Mouse (Mus musculus): ENCODE data around the gene Cpm. TPM values are rescaled to one million over a fixed set of nuclear protein-coding genes. Genes with fewer than 3 reads are reported as not detected.

The Cpm gene
- polyA plus RNA-seq, 1 experiment from 2014 or later = 6.3 TPM

DNA sequence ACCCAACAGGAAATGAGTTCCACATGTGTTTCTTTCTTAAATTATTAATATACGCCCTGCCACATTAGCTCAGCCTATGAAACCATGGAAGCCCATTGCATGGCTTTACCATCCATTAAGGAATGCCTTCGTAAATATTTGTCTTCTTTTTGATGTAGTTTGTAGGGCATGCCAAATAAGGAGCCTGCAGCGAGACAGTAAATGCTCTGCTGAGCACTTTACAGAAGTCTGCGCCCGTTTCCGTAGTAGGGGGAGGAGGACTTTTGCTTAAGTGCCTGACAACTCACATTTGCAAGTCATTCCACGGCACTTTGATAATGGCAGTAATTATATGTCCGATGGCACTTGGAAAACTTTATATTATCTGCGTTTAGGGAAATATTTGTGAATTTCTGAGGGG, 37.5 kb upstream of the Cpm start:
- H3K4me3 ChIP-seq (ENCODE audit: low read depth, low read length) = no peak overlapping the region
- WGBS = 77% methylated on average over 9 of the region's 9 CpGs
- H3K9me3 ChIP-seq (ENCODE audit: control insufficient read depth, low read length) = no peaks in the 10 kb centered on the region

DNA sequence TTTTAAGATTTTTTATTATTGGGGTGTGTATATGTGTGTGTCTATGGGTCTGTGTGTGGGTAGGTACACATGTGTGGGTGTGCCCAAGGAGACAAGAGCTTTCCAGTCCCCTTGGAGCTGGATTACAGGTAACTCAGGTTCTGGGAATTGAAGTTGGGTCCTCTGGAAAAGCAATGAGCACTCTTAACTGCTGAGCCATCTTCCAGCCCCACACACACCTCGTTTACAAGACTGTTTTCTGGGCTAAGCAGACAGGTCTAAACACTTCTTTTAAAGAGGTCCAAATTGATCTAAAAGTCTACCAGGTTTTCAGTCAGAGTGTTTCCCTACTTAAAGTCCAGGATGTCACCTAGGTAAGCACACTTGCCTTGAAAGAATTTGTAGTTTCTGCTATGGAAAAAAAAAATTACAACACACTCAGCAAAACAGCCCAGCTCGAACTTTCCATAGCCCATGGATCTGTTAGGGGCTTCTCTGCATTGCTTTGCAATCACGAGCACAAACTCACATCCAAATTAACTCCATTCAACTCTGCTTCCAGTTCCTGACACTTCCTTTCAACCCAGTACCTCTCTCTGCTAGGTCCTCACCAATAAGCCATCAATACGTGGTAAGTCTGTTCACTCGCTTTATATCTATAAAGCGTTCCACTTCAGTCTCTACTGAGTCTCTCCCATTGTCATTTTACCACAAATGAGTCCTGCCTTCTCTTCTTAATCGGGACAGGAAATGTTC, 36.8 kb upstream of the Cpm start:
- DNase-seq (ENCODE audit: low spot score) (no peak), ATAC-seq (ENCODE audit: low FRiP score) (no peak)
- Histone ChIP-seq H3K27ac (ENCODE audit: low read depth, low read length) (no peak overlapping the region), H3K27me3 (ENCODE audit: control insufficient read depth, insufficient read depth, low read length) (no peaks in the 10 kb centered on the region), H3K4me1 (replicated peaks; ENCODE audit: control insufficient read depth, insufficient read depth, low read length) (no peaks in the 10 kb centered on the region), H3K9me3 (ENCODE audit: control insufficient read depth, low read length) (no peaks in the 10 kb centered on the region), H3K4me2 (replicated peaks; ENCODE audit: low read depth, low read length) (no peak overlapping the region), H3K36me3 (ENCODE audit: control insufficient read depth, insufficient read depth, low read length) (no peaks in the 10 kb centered on the region), H3K9ac (ENCODE audit: low read depth, low read length) (no peak overlapping the region), H3K4me3 (ENCODE audit: low read depth, low read length) (no peak overlapping the region)
- 84% methylated on average over 7 of the region's 7 CpGs for WGBS

More for the DNA sequence above, 37.5 kb upstream of the Cpm start:
- Histone ChIP-seq H3K4me2 (replicated peaks; ENCODE audit: low read depth, low read length) (no peak overlapping the region), H3K9ac (ENCODE audit: low read depth, low read length) (no peak overlapping the region), H3K4me1 (replicated peaks; ENCODE audit: control insufficient read depth, insufficient read depth, low read length) (no peaks in the 10 kb centered on the region), H3K27me3 (ENCODE audit: control insufficient read depth, insufficient read depth, low read length) (no peaks in the 10 kb centered on the region), H3K27ac (ENCODE audit: low read depth, low read length) (no peak overlapping the region), H3K36me3 (ENCODE audit: control insufficient read depth, insufficient read depth, low read length) (no peaks in the 10 kb centered on the region)
- DNase-seq (ENCODE audit: low spot score) (no peak), ATAC-seq (ENCODE audit: low FRiP score) (no peak)

DNA sequence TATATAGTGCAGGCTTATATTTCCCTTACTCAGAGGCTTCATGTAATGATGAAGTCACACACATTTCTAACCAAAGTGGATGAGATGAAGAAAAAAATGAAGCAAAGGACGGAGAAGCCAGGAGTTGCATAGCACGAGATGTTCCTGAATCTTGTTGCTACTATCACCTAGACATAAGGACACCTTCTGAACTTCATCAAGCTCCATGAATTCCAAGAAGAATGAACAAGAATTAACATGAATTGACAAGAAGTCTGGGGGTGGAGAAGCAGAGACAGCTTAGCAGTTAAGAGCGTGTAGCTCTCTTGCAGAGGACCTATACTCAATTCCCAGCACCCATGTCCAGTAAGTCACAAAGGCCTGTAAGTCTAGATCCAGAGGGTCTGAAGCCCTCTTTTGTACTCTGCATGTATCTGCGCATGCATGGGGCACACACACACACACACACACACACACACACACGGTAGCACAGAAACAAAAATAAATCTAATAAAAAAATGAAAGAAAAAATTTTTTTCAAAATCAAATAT, 36.2 kb upstream of the Cpm start:
- Histone ChIP-seq H3K27ac (ENCODE audit: low read depth, low read length) (no peak overlapping the region), H3K9ac (ENCODE audit: low read depth, low read length) (no peak overlapping the region), H3K4me2 (replicated peaks; ENCODE audit: low read depth, low read length) (no peak overlapping the region), H3K27me3 (ENCODE audit: control insufficient read depth, insufficient read depth, low read length) (no peaks in the 10 kb centered on the region), H3K4me1 (replicated peaks; ENCODE audit: control insufficient read depth, insufficient read depth, low read length) (no peaks in the 10 kb centered on the region), H3K36me3 (ENCODE audit: control insufficient read depth, insufficient read depth, low read length) (no peaks in the 10 kb centered on the region), H3K4me3 (ENCODE audit: low read depth, low read length) (no peak overlapping the region), H3K9me3 (ENCODE audit: control insufficient read depth, low read length) (no peaks in the 10 kb centered on the region)
- DNase-seq (ENCODE audit: low spot score) (no peak), ATAC-seq (ENCODE audit: low FRiP score) (no peak)
- 92% methylated on average over 5 of the region's 5 CpGs for WGBS

DNA sequence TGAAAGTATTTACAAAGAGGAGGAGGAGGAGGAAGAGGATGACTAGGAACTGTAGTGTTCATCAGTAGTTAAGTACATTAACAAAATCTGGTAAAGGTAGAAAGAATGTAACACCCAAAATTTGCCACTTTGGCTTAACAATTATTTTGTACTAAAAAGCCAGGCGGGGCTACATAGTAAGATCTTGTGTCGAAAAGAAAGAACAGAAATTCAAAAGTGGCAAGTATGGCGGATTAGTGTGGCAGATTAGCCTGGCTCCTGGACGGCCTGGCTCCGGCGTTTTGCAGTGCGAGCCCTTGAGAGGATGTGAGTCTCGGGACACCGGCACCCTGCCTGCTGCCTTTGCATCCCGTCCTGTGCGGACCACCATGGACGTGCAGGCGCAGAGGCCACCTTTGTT, 35.4 kb upstream of the Cpm start:
- H3K36me3 ChIP-seq (ENCODE audit: control insufficient read depth, insufficient read depth, low read length) = no peaks in the 10 kb centered on the region
- WGBS = 93% methylated on average over 13 of the region's 13 CpGs
- H3K4me2 ChIP-seq (replicated peaks; ENCODE audit: low read depth, low read length) = no peak overlapping the region
- H3K9ac ChIP-seq (ENCODE audit: low read depth, low read length) = no peak overlapping the region
- no peak for ATAC-seq (ENCODE audit: low FRiP score)
- no peak overlapping the region for H3K4me3 ChIP-seq (ENCODE audit: low read depth, low read length)
- H3K9me3 ChIP-seq (ENCODE audit: control insufficient read depth, low read length) = no peaks in the 10 kb centered on the region
- H3K27me3 ChIP-seq (ENCODE audit: control insufficient read depth, insufficient read depth, low read length) = no peaks in the 10 kb centered on the region
- H3K27ac ChIP-seq (ENCODE audit: low read depth, low read length) = no peak overlapping the region
- H3K4me1 ChIP-seq (replicated peaks; ENCODE audit: control insufficient read depth, insufficient read depth, low read length) = no peaks in the 10 kb centered on the region
- DNase-seq (ENCODE audit: low spot score) = no peak

DNA sequence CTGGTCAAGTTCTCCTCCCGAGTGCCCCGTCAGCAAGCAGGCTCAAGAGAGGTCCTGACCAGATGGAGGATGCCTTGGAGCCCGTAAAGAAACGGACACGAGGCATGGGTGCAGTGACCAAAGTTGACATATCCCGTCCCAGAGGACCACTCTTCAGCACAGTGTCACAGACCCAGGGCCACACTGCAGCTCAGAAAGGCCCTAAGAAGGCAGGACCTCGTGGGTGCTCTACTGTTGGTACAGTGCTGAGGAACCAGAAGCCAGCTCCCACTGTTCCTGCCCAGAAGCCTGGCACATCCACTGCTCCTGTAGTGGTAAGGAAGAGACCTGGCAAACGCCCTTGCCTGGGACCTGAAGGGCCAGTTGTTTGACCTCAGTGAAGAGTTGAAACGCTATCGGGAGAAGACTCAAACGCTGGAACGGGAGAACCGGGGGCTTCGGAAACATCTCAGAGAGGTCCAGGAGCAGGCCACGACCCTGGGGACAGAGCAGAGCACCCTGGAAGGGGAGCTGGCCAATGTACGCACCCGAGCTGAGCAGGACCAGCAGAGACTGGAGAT, 34.9 kb upstream of the Cpm start:
- Histone ChIP-seq H3K27ac (ENCODE audit: low read depth, low read length) (no peak overlapping the region), H3K4me3 (ENCODE audit: low read depth, low read length) (no peak overlapping the region), H3K9ac (ENCODE audit: low read depth, low read length) (no peak overlapping the region), H3K36me3 (ENCODE audit: control insufficient read depth, insufficient read depth, low read length) (no peaks in the 10 kb centered on the region), H3K4me1 (replicated peaks; ENCODE audit: control insufficient read depth, insufficient read depth, low read length) (no peaks in the 10 kb centered on the region), H3K4me2 (replicated peaks; ENCODE audit: low read depth, low read length) (no peak overlapping the region), H3K9me3 (ENCODE audit: control insufficient read depth, low read length) (no peaks in the 10 kb centered on the region), H3K27me3 (ENCODE audit: control insufficient read depth, insufficient read depth, low read length) (no peaks in the 10 kb centered on the region)
- DNase-seq (ENCODE audit: low spot score) (no peak), ATAC-seq (ENCODE audit: low FRiP score) (no peak)
- WGBS = 85% methylated on average over 17 of the region's 17 CpGs

DNA sequence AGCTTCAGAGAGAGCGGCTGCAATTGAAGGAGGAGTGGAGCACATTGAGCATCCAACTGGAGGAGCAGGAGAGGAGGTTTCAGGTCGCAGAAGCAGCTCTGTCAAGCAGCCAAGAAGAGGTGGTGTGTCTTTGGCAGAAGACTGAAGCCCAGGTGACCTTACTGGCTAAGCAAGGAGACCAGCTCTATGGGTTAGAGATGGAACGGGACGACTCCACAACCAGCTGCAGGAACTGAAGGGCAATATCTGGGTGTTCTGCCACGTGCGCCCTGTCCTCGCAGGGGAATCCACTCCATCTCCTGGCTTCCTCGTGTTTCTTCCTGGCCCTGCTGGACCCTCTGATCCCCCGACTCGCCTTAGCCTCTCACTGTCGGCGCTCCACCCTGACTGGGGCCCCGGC, 34.4 kb upstream of the Cpm start:
- Histone ChIP-seq H3K4me2 (replicated peaks; ENCODE audit: low read depth, low read length) (no peak overlapping the region), H3K27ac (ENCODE audit: low read depth, low read length) (no peak overlapping the region), H3K9ac (ENCODE audit: low read depth, low read length) (no peak overlapping the region), H3K9me3 (ENCODE audit: control insufficient read depth, low read length) (no peaks in the 10 kb centered on the region), H3K4me1 (replicated peaks; ENCODE audit: control insufficient read depth, insufficient read depth, low read length) (no peaks in the 10 kb centered on the region), H3K4me3 (ENCODE audit: low read depth, low read length) (no peak overlapping the region), H3K36me3 (ENCODE audit: control insufficient read depth, insufficient read depth, low read length) (no peaks in the 10 kb centered on the region), H3K27me3 (ENCODE audit: control insufficient read depth, insufficient read depth, low read length) (no peaks in the 10 kb centered on the region)
- 96% methylated on average over 13 of the region's 13 CpGs for WGBS
- DNase-seq (ENCODE audit: low spot score) (no peak), ATAC-seq (ENCODE audit: low FRiP score) (no peak)

DNA sequence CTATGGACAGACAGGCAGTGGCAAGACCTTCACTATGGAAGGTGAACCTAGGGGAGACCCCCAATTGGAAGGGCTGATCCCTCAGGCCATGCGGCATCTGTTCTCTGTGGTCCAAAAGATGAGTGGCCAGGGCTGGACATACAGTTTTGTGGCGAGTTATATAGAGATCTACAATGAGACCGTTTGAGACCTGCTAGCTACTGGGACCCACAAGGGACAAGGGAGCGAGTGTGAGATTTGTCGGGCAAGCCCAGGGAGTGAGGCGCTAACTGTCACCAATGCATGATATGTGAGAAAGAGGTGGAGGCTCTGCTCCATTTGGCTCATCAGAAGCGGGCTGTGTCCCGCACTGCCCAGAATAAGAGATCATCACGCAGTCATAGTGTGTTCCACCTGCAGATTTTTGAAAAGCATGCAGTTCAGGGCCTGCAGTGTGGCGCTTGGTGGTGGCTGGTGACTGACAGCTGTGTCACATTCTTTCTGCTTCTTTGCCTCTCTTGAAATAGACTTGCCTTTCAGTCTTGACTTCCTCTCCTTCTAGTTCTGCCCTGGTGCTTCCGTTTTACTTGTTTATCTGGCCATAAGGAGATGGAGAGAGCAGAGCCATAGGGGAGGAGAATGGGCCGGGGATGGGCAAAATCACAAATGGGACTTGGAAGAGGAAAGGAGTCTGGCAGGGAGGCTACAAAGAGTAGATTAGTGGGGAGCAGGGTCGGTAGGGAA, 33.7 kb upstream of the Cpm start:
- Histone ChIP-seq H3K4me1 (replicated peaks; ENCODE audit: control insufficient read depth, insufficient read depth, low read length) (no peaks in the 10 kb centered on the region), H3K9ac (ENCODE audit: low read depth, low read length) (no peak overlapping the region), H3K4me3 (ENCODE audit: low read depth, low read length) (no peak overlapping the region), H3K27ac (ENCODE audit: low read depth, low read length) (no peak overlapping the region), H3K27me3 (ENCODE audit: control insufficient read depth, insufficient read depth, low read length) (no peaks in the 10 kb centered on the region), H3K36me3 (ENCODE audit: control insufficient read depth, insufficient read depth, low read length) (no peaks in the 10 kb centered on the region), H3K4me2 (replicated peaks; ENCODE audit: low read depth, low read length) (no peak overlapping the region), H3K9me3 (ENCODE audit: control insufficient read depth, low read length) (no peaks in the 10 kb centered on the region)
- ATAC-seq (ENCODE audit: low FRiP score) (no peak), DNase-seq (ENCODE audit: low spot score) (no peak)
- 86% methylated on average over 13 of the region's 13 CpGs for WGBS

DNA sequence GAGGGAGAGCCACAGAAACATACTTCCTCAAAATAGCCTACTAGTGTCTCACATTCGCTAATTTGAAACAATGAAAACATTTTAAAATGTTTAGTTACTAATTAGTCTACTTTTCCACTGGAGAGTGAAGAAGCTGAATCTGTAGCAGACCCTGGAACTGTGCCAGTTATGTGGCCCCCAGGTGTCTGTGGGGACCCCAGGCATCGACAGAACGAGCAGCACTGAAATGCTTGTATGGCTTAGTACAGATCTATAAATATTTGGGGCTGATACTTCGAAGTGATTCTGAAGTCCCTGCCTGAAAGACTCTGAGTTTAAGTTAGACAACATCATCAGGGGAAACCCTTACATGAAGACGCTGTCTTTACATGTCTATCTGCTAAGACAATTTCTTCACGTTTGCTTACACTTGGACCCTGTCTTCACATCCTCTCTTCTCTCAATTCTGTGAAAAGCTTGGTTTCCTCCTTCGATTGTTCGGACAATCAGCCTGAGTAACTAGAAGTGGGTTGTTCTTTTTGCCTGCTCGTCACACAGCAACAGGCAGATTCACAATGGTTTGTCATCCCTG, 33.0 kb upstream of the Cpm start:
- 86% methylated on average over 9 of the region's 9 CpGs for WGBS
- Histone ChIP-seq H3K36me3 (ENCODE audit: control insufficient read depth, insufficient read depth, low read length) (no peaks in the 10 kb centered on the region), H3K4me3 (ENCODE audit: low read depth, low read length) (no peak overlapping the region), H3K9ac (ENCODE audit: low read depth, low read length) (no peak overlapping the region), H3K4me1 (replicated peaks; ENCODE audit: control insufficient read depth, insufficient read depth, low read length) (no peaks in the 10 kb centered on the region), H3K4me2 (replicated peaks; ENCODE audit: low read depth, low read length) (no peak overlapping the region), H3K27ac (ENCODE audit: low read depth, low read length) (no peak overlapping the region), H3K9me3 (ENCODE audit: control insufficient read depth, low read length) (no peaks in the 10 kb centered on the region), H3K27me3 (ENCODE audit: control insufficient read depth, insufficient read depth, low read length) (no peaks in the 10 kb centered on the region)
- no peak for ATAC-seq (ENCODE audit: low FRiP score)
- no peak for DNase-seq (ENCODE audit: low spot score)

Data from hindbrain, embryonic 11.5 days (tissue).